Mouse (Mus musculus) embryonic facial prominence, embryonic 11.5 days (tissue): ENCODE measurements at regions not wholly inside any gene's neighbourhood (a gene's known extent, or its start where the extent isn't known, plus 50 kb on each side); places are given as distances from the start of the nearest gene placed in this dataset.

Experiments used
- ATAC-seq: fragments of 200-750 bp; cut with Nextera tagmentation; replicated peaks from 2 replicates; pipeline ENCODE4 v1.8.0; 2017; ENCODE audit warnings: low read depth; ENCODE audit not compliant: insufficient number of reproducible peaks, low FRiP score, low TSS enrichment
- DNase-seq: peaks from one replicate; pipeline ENCODE4 v3.0.0-alpha.2; 2015; ENCODE audit warnings: low spot score
- H3K27ac ChIP-seq: fragments of 300-500 bp; sonication (generic); replicated peaks from 2 replicates; pipeline ENCODE4 v1.5.1; 2014; ENCODE audit warnings: mild to moderate bottlenecking, low read depth, low read length, control low read depth
- H3K27me3 ChIP-seq: fragments of 300-500 bp; sonication (generic); 2 replicates; pipeline ENCODE4 v1.6.1; 2014; ENCODE audit warnings: mild to moderate bottlenecking, low read length, moderate library complexity, mixed read lengths; ENCODE audit not compliant: control insufficient read depth, insufficient read depth
- H3K36me3 ChIP-seq: fragments of 300-500 bp; sonication (generic); replicated peaks from 2 replicates; pipeline ENCODE4 v1.6.1; 2014; ENCODE audit warnings: low read depth, mild to moderate bottlenecking, low read length, moderate library complexity, mixed read lengths; ENCODE audit not compliant: control insufficient read depth, insufficient read depth
- H3K4me1 ChIP-seq: fragments of 300-500 bp; sonication (generic); 2 replicates; pipeline ENCODE4 v1.6.1; 2014; ENCODE audit warnings: low read length, mixed read lengths; ENCODE audit not compliant: control insufficient read depth, insufficient read depth
- H3K4me2 ChIP-seq: fragments of 300-500 bp; sonication (generic); 2 replicates; pipeline ENCODE4 v1.6.1; 2014; ENCODE audit warnings: low read depth, mild to moderate bottlenecking, control low read depth, low read length, moderate library complexity
- H3K4me3 ChIP-seq: fragments of 300-500 bp; sonication (generic); 2 replicates; pipeline ENCODE4 v1.5.1; 2014; ENCODE audit warnings: low read depth, low read length, control low read depth
- H3K9ac ChIP-seq: fragments of 300-500 bp; sonication (generic); replicated peaks from 2 replicates; pipeline ENCODE4 v1.6.1; 2014; ENCODE audit warnings: mild to moderate bottlenecking, control low read depth, low read length
- H3K9me3 ChIP-seq: fragments of 300-500 bp; sonication (generic); replicated peaks from 2 replicates; pipeline ENCODE4 v1.6.1; 2016; ENCODE audit warnings: mild to moderate bottlenecking, low read length, inconsistent platforms, mixed read lengths; ENCODE audit not compliant: control insufficient read depth
- WGBS: fragments of 180-500 bp; shearing (Covaris S2); extraction: QIAGEN DNeasy Blood & Tissue Kit; methylation state at CpG from one replicate; pipeline ENCODE4 v1.1.7; 2014; 5-methylcytosine and 5-hydroxymethylcytosine counted together

GRCm38 (mm10) chr3:52881139-52881538 is 135.9 kb downstream of the Cog6 start:
- Histone ChIP-seq H3K4me1 (no peaks in the 10 kb centered on the region), H3K4me3 (no peak overlapping the region), H3K27me3 (no peaks in the 10 kb centered on the region), H3K9me3 (no peaks in the 10 kb centered on the region), H3K36me3 (no peaks in the 10 kb centered on the region), H3K9ac (no peak overlapping the region), H3K27ac (no peak overlapping the region), H3K4me2 (no peak overlapping the region)
- WGBS: 81% methylated on average over 4 of the region's 4 CpGs
- no peak for ATAC-seq
- DNase-seq: no peak

GRCm38 (mm10) chr3:52879700-52880099 is 137.3 kb downstream of the Cog6 start:
- 86% methylated on average over 10 of the region's 10 CpGs for WGBS
- DNase-seq (no peak), ATAC-seq (no peak)

GRCm38 (mm10) chr3:52878334-52878733 is 138.7 kb downstream of the Cog6 start:
- Histone ChIP-seq H3K9me3 (no peaks in the 10 kb centered on the region), H3K36me3 (no peaks in the 10 kb centered on the region)
- no peak for DNase-seq

More at GRCm38 (mm10) chr3:52879700-52880099, 137.3 kb downstream of the Cog6 start:
- no peaks in the 10 kb centered on the region for H3K36me3 ChIP-seq
- no peak overlapping the region for H3K27ac ChIP-seq
- no peaks in the 10 kb centered on the region for H3K9me3 ChIP-seq
- no peak overlapping the region for H3K4me3 ChIP-seq
- H3K9ac ChIP-seq: no peak overlapping the region
- H3K4me1 ChIP-seq: no peaks in the 10 kb centered on the region
- H3K27me3 ChIP-seq: no peaks in the 10 kb centered on the region
- no peak overlapping the region for H3K4me2 ChIP-seq

GRCm38 (mm10) chr3:52872260-52872659 is 144.8 kb downstream of the Cog6 start:
- Histone ChIP-seq H3K9me3 (no peaks in the 10 kb centered on the region), H3K27ac (no peak overlapping the region), H3K27me3 (no peaks in the 10 kb centered on the region), H3K4me1 (no peaks in the 10 kb centered on the region), H3K9ac (no peak overlapping the region), H3K4me2 (no peak overlapping the region), H3K4me3 (no peak overlapping the region), H3K36me3 (no peaks in the 10 kb centered on the region)
- ATAC-seq: no peak
- 90% methylated on average over 5 of the region's 5 CpGs for WGBS
- DNase-seq: no peak

More at GRCm38 (mm10) chr3:52878334-52878733, 138.7 kb downstream of the Cog6 start:
- Histone ChIP-seq H3K9ac (no peak overlapping the region), H3K4me1 (no peaks in the 10 kb centered on the region), H3K4me3 (no peak overlapping the region), H3K27ac (no peak overlapping the region), H3K4me2 (no peak overlapping the region), H3K27me3 (no peaks in the 10 kb centered on the region)
- ATAC-seq: no peak
- WGBS: 33% methylated on average over 3 of the region's 3 CpGs

GRCm38 (mm10) chr3:52863146-52863849 is 153.7 kb downstream of the Cog6 start:
- H3K9me3 ChIP-seq: no peaks in the 10 kb centered on the region
- H3K4me3 ChIP-seq: no peak overlapping the region
- H3K9ac ChIP-seq: no peak overlapping the region
- no peak for DNase-seq
- ATAC-seq: no peak
- 78% methylated on average over 8 of the region's 8 CpGs for WGBS
- H3K27ac ChIP-seq: no peak overlapping the region
- no peaks in the 10 kb centered on the region for H3K36me3 ChIP-seq
- H3K4me2 ChIP-seq: no peak overlapping the region
- no peaks in the 10 kb centered on the region for H3K27me3 ChIP-seq
- H3K4me1 ChIP-seq: no peaks in the 10 kb centered on the region

GRCm38 (mm10) chr3:52862026-52862425 is 155.0 kb downstream of the Cog6 start:
- no peak overlapping the region for H3K4me2 ChIP-seq
- H3K27me3 ChIP-seq: no peaks in the 10 kb centered on the region
- 91% methylated on average over 4 of the region's 4 CpGs for WGBS
- H3K27ac ChIP-seq: no peak overlapping the region
- no peaks in the 10 kb centered on the region for H3K4me1 ChIP-seq
- no peaks in the 10 kb centered on the region for H3K36me3 ChIP-seq
- no peak for DNase-seq
- H3K9ac ChIP-seq: no peak overlapping the region
- ATAC-seq: no peak
- no peak overlapping the region for H3K4me3 ChIP-seq
- no peaks in the 10 kb centered on the region for H3K9me3 ChIP-seq

GRCm38 (mm10) chr3:52861538-52861937 is 155.5 kb downstream of the Cog6 start:
- H3K36me3 ChIP-seq: no peaks in the 10 kb centered on the region
- ATAC-seq (no peak), DNase-seq (no peak)
- H3K4me3 ChIP-seq: no peak overlapping the region
- H3K27ac ChIP-seq: no peak overlapping the region
- H3K9me3 ChIP-seq: no peaks in the 10 kb centered on the region
- 85% methylated on average over 13 of the region's 13 CpGs for WGBS
- no peaks in the 10 kb centered on the region for H3K4me1 ChIP-seq
- H3K4me2 ChIP-seq: no peak overlapping the region
- H3K9ac ChIP-seq: no peak overlapping the region
- no peaks in the 10 kb centered on the region for H3K27me3 ChIP-seq

GRCm38 (mm10) chr3:52859848-52860247 is 157.2 kb downstream of the Cog6 start:
- no peaks in the 10 kb centered on the region for H3K9me3 ChIP-seq
- H3K9ac ChIP-seq: no peak overlapping the region
- H3K27me3 ChIP-seq: no peaks in the 10 kb centered on the region
- H3K4me2 ChIP-seq: no peak overlapping the region
- 90% methylated on average over 2 of the region's 2 CpGs for WGBS
- no peak for DNase-seq
- ATAC-seq: no peak
- no peak overlapping the region for H3K27ac ChIP-seq
- no peaks in the 10 kb centered on the region for H3K36me3 ChIP-seq
- H3K4me1 ChIP-seq: no peaks in the 10 kb centered on the region
- no peak overlapping the region for H3K4me3 ChIP-seq
